Mouse (Mus musculus) lung, postnatal 0 days (tissue): ENCODE measurements around the gene Strada.

Source experiments
- CTCF ChIP-seq: IDR thresholded peaks from 2 replicates; pipeline ENCODE4 v1.5.1; 2016; ENCODE audit warnings: antibody characterized with exemption, mild to moderate bottlenecking
- EP300 ChIP-seq: IDR thresholded peaks from 2 replicates; pipeline ENCODE4 v1.6.1; 2016; ENCODE audit warnings: antibody characterized with exemption, mild to moderate bottlenecking, control low read depth

DNA sequence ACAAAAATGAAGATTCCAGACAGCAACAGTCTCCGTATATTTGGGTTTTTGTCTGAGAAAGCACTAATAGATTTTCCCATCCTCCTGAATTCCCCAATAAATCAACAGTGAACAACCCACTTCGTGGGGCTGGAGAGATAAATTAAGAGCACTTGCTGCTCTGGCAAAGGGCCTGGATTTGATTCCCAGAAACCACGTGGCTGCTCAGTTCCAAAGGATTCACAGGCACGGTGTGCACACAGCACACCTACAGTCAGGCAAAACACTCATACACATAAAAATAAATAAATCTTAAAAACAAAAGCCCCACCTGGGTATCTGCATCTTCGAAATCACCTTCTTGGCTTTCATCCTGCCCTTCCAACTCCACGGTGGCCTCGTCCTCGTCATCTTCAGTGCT is 10.8 kb upstream of the Strada start:
- no peak for TF ChIP-seq CTCF
- no peak for TF ChIP-seq EP300
